Mouse (Mus musculus): ENCODE measurements around the gene Acsf3.

GRCm38 (mm10) chr8:122779255-122779654, 4.0 kb downstream of the Acsf3 start:
- TF ChIP-seq CTCF (IDR thresholded peaks at IDR 0.05; ENCODE audit: extremely low read depth, insufficient read depth, low read length) (no peak), POLR2A (IDR thresholded peaks at IDR 0.05; ENCODE audit: extremely low read depth, insufficient read depth, low read length) (no peak)

Data from cortical plate, adult 2 months (tissue).